Mouse (Mus musculus): ENCODE data around the gene Amh.

GRCm38 (mm10) chr10:80774981-80775380 is 30.1 kb upstream of the Amh start:
- no peak for TF ChIP-seq CTCF (IDR thresholded peaks at IDR 0.05; ENCODE audit: control insufficient read depth, insufficient read depth, insufficient replicate concordance, low read depth, low read length)
- no peak for TF ChIP-seq POLR2A (IDR thresholded peaks at IDR 0.05; ENCODE audit: control insufficient read depth, low read depth, low read length)
